18 mouse cellular contexts compared by ENCODE assay signal in genomic region chr4:4450104-4450503, GRCm38 (mm10).
"Had no signal": no experiment of that assay in that cellular context is flagged by ENCODE, and none has a peak within 500 bp of the region (broad histone marks: within the 10 kb centered on the region; RNA-seq: fewer than 3 reads in every experiment).

No protein-coding gene starts in this region.

- ATAC-seq: liver, postnatal 0 days; lung, postnatal 0 days; midbrain, embryonic 15.5 days had no signal

- H3K27ac ChIP-seq: liver, embryonic 15.5 days; lung, embryonic 15.5 days; macrophage; midbrain, embryonic 12.5 days; midbrain, embryonic 15.5 days; neural tube, embryonic 12.5 days; stomach, embryonic 15.5 days; stomach, postnatal 0 days had no signal

- H3K4me1 ChIP-seq: liver, embryonic 15.5 days; lung, embryonic 15.5 days; megakaryocyte, embryonic 14.5 days; midbrain, embryonic 12.5 days; midbrain, embryonic 15.5 days; neural tube, embryonic 12.5 days; stomach, embryonic 15.5 days had no signal

- H3K4me2 ChIP-seq: liver, embryonic 15.5 days; lung, embryonic 15.5 days; midbrain, embryonic 12.5 days; midbrain, embryonic 15.5 days; neural tube, embryonic 12.5 days; stomach, embryonic 15.5 days had no signal

- H3K9ac ChIP-seq: liver, embryonic 15.5 days; liver, postnatal 0 days; lung, embryonic 15.5 days; midbrain, embryonic 12.5 days; midbrain, embryonic 15.5 days; neural tube, embryonic 12.5 days; stomach, embryonic 15.5 days had no signal

- H3K27me3 ChIP-seq: liver, embryonic 15.5 days; lung, embryonic 15.5 days; megakaryocyte, embryonic 14.5 days; midbrain, embryonic 12.5 days; midbrain, embryonic 15.5 days; neural tube, embryonic 12.5 days; stomach, embryonic 15.5 days had no signal

- DNase-seq: liver, postnatal 0 days; lung, adult 2 months; lung, postnatal 14 days; lung, postnatal 36 days; right cerebral cortex, postnatal 14 days; thymus, adult 18-20 months; thymus, postnatal 14 days; thymus, postnatal 36 days had no signal

- H3K36me3 ChIP-seq: liver, embryonic 15.5 days; lung, embryonic 15.5 days; midbrain, embryonic 12.5 days; midbrain, embryonic 15.5 days; neural tube, embryonic 12.5 days; stomach, embryonic 15.5 days had no signal

- H3K4me3 ChIP-seq: liver, embryonic 15.5 days; lung, embryonic 15.5 days; megakaryocyte, embryonic 14.5 days; midbrain, embryonic 12.5 days; midbrain, embryonic 15.5 days; neural tube, embryonic 12.5 days; stomach, embryonic 15.5 days had no signal

- H3K9me3 ChIP-seq: liver, embryonic 15.5 days; lung, embryonic 15.5 days; megakaryocyte, embryonic 14.5 days; midbrain, embryonic 12.5 days; midbrain, embryonic 15.5 days; neural tube, embryonic 12.5 days; stomach, embryonic 15.5 days had no signal
